Mouse (Mus musculus) layer of hippocampus, postnatal 25 days (tissue): ENCODE measurements around the gene Dpm2. TPM values are rescaled to one million over a fixed set of nuclear protein-coding genes. Genes with fewer than 3 reads are reported as not detected.

Experiments
- DNase-seq, 2 experiments: peaks; one replicate each; pipeline ENCODE4 v3.0.0; 2022; ENCODE audit warnings: mixed read lengths in 2 of 2, low spot score in 1 of 2; ENCODE audit errors: extremely low spot score in 1 of 2
- total RNA-seq, 2 experiments: library from RNA; stranded (reverse); gene quantifications; 2 replicates each; pipeline ENCODE4 v1.2.3; 2021

Dpm2 gene
- total RNA-seq, 2 experiments from 2014 or later, result 74.0 to 80.4 TPM

DNA sequence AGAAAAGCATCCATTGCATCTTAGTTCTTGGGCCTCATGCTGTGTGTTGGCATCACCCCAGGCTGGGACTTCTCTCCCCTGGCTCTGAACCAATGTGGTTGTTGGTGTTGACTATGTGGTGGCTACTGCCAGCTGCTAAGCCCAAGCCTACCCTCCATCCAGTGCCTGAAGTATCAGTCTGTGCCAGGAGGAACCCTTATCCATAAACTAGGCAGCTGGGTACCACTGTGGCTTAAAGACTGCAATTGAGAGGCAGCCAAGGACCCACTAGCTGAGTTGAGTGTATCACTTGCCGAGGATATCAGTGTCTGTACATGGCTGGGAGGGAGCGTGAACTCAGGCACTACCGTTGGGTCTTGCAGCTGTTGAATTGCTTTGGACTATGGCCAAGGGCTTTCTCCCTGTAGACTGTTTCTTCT is 27.6 kb upstream of the Dpm2 start:
- no peak for DNase-seq

DNA sequence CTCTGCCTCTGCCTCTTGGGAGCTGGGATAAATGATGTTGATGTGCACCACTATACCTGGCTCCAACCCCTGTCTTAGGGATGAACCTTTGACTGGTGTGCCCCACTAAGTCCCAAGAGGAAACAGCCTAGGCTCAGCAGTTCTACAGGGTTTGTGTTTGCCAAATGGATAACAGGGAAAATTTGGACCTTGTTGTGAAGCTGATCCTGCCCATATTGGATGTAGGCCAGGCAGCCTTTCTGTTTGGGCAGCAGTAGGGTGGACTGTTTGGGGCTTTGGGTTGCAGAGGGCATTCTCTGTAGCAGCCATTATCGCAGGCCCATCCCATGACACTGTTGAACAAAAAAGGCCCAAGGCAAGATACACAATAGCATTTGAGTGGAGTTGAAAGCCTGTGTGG is 23.7 kb upstream of the Dpm2 start:
- no peak for DNase-seq

DNA sequence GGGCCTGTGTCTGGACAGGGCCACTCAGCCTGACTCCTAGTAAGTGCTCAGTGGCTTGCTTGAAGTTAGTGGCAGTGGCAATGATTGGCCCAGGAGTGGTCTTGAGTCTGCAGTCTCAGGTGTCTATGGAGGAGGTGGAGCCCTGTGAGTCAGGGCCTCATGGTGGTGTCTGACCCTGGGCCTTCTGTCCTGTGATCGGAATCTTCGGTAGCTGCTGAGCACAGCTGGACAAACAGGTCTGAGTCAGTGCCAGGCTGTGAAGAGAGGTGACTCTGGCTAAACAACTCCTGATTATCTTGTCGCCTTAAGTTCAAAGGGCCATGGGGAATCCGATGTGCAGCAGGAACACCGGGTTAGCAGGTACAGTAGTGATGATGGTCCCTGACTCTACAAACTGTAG is 23.3 kb upstream of the Dpm2 start:
- DNase-seq, result no peak

DNA sequence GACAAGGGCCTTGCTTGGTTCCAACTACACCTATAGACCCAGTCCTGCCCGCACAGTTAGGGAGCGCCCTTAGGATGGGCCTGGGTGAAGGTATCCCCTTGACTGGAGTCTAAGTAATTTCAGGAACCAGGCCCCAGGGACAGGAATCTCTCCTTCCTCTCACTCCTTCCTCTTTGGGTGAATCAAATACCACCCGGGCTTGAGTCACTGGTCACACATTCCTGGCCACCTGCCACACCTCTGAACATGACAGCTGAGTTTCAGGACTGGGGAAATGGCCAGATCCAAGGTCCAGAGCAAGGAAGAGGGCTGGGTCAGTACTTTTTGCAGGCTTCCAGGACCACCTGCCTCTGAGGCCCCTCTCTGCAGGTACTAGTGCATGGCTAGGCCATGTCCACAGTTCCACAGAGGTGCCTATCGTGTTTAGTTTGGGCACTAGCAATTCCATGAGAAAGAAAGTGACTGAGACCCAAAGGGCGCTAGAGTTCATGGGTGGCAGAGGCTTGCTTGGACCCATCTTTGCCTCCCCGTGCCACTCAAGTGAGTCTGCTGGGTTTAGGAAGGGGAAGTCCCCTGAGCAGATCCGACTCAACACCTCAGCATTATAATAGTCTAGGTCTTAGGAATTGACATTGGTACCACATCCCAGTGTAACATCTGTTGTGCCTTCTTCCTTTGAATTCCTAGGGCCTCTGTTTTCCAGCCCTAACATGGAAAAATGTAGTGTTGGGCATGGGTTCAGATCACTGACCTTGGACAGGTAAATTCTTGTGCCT is 22.5 kb upstream of the Dpm2 start:
- DNase-seq, result no peak

DNA sequence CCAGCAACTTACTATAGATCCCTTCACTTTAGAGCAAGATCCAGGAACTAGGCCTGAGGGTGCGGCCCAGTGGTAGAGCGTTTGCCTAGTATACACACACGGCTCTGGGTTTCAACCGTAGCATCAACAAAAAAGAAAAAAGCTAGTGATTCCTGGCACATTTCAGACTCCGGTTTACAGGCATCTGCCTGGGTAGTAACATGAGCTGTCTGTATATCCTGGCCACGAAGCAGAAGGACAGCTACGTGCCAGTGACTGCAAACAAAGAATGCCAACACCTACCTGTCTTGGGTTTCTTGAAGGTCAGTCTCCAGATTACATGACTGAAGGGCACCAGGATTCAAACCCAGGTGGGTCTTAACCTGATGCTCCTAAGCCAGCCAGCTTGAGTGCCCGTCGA is 21.5 kb upstream of the Dpm2 start:
- DNase-seq, result no peak

DNA sequence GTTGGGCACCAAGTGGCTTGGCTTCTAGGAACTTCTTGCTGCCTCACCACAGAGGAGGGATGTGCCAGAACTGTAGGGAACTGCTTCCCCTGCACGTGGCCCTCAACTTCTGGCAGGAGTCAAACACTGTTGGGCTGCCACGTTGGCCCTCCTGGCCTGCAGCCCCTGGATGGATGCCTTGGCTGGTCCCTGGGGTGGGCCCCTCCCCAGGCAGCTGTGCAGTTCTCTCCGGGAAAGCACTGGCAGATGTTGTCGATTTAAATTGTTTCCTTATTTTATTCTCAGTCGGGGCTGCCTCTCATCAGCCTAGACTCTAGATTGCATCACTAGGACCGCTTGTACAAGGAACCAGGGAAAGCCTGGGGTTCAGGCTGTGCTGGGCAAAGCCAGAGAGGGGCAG is 20.9 kb upstream of the Dpm2 start:
- no peak for DNase-seq

DNA sequence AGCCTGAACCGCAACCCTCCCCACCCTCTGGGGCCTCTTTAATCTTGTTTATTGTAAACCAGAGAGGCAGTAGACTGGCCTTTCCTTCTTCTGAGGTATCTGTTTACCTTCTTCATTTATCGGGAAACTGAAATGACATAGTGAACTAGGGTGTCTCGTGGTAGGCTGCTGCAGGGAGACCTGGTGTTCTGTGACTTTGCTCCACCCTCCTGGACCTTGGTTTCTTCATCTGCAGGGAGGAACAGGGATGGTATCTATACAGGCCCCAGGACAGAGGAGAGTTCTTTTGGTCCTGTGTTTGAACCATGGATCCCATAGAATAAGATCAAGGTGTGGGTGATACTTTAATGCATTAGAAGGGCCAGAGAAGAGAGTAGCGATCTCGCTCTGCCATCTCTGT is 19.4 kb upstream of the Dpm2 start:
- DNase-seq, result no peak

DNA sequence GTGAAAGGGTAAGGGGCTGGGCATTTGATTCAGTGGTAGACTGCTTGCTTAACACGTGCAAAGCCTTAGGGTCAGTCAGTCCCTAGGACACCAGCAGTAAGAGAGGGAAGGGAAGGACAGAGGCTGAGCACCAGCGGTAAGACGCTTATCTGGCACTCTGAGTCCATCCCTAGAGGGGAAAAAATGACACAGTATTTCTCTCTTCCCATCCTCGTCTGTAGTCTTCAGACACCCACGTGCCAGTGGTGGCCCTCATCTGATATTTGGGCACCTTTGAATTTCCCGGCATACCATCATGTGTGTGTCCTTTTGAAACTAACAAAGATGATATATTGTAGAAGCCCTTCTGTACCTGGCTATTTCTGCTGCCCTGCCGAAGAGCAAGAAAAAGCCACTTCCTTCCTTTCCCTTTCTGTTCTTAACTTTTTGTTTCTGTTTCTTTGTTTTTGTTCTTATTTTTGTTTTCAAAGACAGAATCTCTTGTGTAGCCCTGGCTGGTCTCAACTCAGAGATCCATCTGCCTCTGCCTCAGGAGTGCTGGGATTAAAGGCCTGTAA is 17.0 kb upstream of the Dpm2 start:
- DNase-seq, result no peak

DNA sequence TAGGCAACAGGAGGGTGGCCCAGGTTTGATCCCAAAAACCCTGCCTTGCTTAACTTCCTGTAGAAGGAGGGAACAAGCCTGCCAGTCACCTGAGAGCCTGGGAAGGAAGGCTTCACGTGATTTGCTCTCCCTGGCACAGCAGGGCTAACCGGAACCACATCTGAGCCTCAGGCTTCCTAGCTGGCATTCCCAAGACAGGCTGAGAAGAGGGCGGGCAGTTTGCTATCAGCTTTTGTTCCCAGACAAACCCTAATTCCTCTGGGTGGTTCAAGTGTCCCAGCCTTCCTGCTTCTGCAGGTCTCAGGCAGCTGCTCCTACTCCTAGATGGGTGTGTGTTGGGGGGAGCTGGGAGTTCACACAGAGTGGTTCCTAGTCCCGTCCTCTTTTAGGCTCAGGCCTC is 15.2 kb upstream of the Dpm2 start:
- no peak for DNase-seq

DNA sequence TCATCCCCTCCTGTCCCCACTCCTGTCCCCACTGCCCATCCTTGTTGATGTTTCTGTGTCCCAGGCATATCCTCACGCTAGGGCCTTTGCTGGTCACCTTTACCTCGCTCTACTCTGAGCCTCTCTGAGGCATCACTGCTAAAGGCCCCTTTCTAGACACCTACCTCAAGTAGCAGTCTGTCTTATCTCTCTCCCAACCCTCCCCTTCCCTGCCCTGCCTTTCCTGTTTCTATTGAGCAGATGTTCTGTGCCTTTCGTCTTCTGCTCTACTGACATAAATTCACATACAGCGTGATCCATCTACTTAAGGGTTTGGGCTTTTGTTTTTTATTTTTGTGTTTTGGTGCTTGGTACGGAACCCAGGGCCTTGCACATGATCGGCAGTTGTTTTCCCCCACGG is 14.6 kb upstream of the Dpm2 start:
- DNase-seq, result no peak

DNA sequence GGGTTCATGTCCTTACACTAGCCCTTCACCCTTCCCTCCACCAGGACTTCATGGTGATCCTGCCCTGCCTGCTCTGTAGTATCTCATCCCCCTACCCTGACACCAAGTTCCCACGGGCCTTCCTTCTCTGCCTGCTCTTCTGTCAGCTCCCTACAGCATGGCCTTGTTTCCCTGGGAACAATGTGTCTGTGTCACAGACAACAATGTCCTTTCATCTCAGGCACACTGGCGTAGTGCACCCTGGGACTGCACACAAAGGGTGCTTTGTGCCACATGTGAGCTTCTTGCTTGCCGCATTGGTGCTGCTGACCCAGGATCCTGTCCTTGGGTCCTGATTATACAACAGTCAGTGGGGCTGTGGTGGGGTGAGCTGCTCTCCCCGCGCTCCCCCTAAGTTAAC is 11.1 kb upstream of the Dpm2 start:
- no peak for DNase-seq

DNA sequence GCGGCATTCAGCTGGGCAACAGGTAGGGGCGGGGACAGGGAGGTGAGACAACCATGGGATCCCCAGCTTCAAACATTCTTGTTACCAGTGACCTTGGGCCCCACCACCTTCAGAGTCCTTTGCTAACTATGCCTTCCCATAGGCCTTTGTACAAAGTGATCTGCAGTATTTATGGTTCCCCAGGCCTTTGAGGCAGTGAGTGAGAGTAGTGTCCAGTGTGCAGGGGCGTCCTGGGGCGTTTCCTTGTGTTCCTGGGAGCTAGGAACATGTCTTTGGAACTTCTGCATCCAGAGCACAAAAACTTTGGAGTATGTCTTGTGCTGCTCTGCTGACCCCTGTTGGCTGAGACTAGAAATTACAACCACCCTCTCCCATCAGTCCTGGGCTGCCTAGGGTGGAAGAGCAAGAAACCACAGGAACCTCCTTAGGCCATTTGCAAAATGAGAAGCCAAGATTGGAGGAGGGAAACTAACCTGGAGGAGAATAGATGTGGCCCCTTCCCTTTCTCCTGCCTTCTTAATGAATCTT is 4.1 kb upstream of the Dpm2 start:
- DNase-seq, result peak in 1 of 2 experiments; percentile 61

DNA sequence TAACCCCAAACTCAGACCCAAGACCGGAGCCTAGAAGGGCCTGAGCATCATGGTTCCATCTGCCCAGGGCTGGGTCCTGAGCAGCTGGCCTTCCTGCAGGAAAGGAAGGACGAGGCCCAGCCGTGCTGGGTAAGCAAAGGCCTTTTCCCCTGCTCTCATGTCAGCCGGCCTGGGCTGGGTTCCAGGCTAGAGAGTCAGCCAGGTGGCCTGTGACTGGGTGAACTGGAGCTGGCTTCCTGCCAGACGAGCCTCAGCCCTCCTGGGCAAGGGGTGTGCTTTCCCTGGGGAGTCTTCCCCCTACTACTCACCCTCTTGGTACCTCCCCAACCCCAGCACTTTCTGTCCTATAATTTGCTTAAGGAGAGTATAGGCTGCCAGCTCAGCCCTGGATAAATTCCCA is 2.5 kb upstream of the Dpm2 start:
- no peak for DNase-seq

DNA sequence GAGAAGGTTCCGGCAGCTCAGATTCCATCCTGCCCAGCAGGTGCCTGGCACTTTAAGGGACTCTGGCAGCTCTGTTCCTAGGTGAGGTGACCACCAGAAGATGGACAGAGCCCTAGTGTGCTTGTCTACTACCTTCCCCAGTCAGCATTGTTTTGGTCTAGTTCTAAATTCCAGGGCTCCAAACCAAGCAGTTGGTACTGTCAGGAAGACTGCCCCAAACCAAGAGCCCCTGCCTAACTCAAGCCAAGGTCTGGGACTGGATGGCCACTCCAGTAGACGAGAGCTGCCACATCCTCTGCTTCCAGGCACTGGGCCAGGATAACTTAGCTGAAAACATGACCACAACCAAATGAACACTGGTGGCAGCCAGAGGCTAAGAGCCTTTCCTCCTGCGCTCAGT is 1.7 kb upstream of the Dpm2 start:
- no peak for DNase-seq

DNA sequence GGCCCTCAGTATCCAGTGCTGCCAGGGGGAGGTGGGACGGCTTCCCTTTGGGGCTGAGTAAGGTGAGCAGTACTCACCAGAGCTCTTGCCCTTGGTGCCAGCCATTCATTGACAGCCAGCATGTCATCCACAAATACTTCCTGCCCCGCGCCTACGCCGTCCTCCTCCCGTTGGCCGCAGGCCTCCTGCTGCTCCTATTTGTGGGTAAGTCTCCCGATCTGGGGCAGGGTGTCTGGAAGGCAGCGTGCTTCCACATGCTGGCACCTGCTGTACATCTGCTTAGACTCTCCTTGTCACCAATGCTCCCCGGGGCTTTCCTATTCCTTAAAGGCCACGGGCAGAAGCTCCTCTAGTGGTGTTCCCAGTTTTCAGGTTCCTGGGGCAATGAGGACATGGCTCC is 1.5 kb downstream of the Dpm2 start:
- DNase-seq, result no peak

DNA sequence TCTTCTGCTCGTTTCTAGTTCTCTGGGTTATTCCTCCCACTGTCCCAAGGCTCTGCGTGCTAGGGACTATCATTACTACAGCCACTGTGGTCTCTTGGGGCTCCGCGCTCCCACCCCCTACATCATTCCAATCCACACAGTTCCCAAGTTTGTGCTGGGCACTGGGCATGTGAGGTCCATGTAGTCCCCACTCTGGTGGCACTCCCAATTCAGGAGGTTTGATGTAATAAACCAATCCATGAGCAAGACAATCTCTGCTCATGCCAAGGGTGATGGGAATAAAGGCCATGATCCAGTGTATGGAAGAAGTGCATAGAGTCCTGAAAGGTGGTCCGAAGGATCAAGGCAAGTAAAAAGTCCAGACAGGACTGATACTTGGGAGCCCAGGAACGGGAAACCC is 3.8 kb downstream of the Dpm2 start, which contains the start of gene Pip5kl1:
Gene Pip5kl1, plus strand, starts transcription at position 301 of the 400 bp plus-strand sequence.
- DNase-seq, result no peak

DNA sequence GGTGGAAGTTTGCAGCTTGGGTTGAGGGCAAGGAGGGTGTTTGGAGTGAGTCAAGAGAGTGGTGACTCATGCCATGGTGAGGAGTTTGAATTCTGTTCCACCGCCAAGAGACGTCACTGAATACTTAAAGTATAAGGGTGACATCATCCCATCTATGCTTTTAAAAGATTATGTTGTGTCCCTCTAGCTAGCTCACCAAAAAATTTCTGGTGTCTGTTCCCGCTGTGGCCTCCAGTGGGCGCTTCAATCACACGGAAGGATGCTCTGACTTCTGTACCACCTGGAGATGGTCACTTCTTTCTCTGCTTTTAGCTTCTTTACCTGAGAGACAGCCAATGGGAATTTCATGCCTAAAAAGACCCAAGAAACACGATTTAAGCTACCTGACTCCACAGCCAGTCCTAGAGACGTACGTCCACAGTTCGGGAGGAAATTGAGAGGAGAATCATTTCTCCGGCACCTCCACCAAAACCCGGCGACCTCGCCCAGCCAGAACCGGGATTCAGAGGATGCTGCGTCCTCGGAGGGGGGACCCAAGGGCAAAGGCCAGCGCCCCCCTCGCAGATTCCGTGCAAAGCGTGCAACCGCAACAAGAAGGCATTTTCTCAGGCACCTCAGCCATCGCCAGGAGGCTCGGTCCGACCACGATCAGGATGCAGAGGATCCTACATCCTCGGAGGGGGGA is 4.4 kb downstream of the Dpm2 start:
- DNase-seq, result peak in 1 of 2 experiments; percentile 62

DNA sequence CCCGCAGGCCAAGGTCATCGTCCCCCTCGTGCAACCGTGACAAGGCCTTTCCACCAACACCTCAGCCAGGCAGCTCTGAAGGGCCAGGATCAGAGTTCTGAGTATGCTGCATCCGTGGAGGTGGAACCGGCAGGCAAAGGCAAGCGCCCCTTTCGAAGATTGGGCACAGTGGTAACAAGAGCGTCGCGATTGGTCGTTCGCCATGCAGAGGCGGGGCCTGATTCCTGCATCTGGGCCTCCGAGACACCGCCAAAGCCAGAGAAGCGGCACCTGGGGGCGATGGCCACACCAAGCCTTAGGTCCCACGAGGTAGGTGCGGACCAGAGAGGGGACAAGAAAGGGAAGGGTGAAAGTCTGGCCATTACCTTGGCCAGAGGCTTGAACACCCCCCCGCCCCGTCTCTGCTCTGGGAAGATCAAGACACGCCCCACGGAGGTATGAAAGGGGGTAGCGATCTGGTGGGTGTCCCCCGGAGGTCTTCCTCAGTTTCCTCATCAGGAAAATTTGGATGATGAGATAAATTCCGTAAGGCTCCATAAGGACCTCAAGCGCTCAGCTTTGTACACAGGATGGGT is 5.0 kb downstream of the Dpm2 start, which contains the start of gene 9430097D07Rik:
Gene 9430097D07Rik, minus strand, starts transcription at position 99 of the 575 bp plus-strand sequence.
- DNase-seq, result peak in 1 of 2 experiments; percentile 55

DNA sequence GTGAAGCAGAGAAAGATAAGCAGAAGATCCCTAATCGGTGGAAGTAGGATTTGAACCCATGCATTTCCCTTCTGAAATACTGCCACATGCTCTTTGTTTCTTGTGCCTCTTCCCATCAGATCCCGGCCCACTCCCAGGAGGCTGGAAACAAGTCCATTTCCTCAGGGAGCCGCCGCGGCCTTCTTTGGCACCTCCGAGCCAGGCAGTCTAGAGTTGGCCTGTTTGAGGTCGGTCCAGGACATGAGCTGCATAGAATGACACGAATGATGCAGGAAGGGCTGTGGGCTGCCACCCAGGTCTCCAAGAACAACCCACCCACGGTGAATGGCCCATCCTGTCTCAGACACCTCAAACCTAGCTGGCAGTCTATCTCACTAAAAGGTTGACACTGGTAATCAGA is 5.9 kb downstream of the Dpm2 start:
- no peak for DNase-seq

DNA sequence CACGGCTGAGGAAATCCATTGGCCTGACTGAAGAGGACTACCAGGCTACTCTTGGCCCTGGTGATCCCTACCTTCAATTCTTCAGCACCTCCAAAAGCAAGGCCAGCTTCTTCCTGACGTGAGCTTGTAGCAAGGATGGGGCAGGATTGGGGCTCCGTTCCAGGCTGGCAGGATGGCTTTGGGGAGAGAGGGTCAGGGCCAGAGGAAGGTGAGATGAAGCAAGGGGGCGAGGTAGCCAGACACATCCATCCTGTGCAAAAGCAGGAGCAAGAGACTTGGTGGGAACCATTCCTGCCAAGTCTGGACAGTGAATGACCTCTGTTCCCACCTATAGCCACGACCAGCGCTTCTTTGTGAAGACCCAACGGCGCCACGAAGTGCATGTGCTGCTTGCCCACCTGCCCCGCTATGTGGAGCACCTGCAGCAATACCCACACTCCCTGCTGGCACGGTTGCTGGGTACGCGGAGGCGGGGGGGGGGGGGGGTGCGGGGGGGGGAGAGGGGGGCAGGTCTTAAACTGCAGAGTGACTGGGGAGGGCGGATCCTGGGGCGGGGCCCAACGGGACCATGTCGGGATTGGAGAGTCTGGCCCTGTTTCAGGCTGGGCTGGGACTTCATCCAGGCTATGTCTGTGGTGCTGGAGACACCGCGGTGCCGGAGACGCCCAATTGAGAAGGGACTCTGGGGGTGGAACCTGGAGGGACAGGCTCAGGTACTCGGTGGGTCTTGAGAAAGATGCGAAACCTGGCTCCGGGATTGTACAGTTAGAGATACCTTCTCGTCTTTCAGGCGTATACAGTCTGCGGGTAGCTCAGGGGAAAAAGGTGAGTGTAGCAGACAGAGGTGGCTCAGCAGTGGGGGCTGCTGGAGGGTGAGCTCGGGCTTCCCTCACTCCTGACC is 7.7 kb downstream of the Dpm2 start:
- no peak for DNase-seq
